Mouse (Mus musculus): ENCODE data around the gene Il12b.

DNA sequence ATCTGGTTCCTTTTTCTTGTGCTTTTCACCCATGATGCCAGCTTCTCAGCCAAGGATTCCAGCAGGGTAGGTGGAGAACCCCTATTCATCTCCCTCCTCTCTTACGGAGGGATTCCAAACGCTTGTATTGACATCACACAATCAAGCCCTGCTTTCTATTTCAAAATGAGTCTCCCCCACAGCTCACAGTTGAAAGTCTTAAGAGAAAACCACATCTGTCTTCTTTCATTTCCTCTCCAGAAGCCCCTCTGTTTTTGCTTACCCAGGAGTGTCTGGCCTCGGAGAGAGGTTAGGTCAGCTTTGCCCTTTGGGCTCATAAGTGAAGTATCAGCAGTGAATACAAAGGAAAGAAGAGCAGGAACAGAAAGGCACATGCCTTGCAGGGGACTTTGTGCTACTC is 17.7 kb upstream of the Il12b start:
- no peak for TF ChIP-seq CTCF (IDR thresholded peaks at IDR 0.05; ENCODE audit: insufficient read depth, low read length)
- no peak for TF ChIP-seq POLR2A (IDR thresholded peaks at IDR 0.05; ENCODE audit: borderline replicate concordance, extremely low read depth, low read depth, low read length)
